Mouse (Mus musculus): ENCODE results near the gene Kirrel2.
A peak's percentile ranks its signal among the peaks of the same experiment; 100 is the strongest.
"Not testable (repeated sequence)": the region's sequence is repeated elsewhere in the genome, so short reads cannot be mapped to it uniquely, and the experiment has no call there.

Kirrel2 gene

DNA sequence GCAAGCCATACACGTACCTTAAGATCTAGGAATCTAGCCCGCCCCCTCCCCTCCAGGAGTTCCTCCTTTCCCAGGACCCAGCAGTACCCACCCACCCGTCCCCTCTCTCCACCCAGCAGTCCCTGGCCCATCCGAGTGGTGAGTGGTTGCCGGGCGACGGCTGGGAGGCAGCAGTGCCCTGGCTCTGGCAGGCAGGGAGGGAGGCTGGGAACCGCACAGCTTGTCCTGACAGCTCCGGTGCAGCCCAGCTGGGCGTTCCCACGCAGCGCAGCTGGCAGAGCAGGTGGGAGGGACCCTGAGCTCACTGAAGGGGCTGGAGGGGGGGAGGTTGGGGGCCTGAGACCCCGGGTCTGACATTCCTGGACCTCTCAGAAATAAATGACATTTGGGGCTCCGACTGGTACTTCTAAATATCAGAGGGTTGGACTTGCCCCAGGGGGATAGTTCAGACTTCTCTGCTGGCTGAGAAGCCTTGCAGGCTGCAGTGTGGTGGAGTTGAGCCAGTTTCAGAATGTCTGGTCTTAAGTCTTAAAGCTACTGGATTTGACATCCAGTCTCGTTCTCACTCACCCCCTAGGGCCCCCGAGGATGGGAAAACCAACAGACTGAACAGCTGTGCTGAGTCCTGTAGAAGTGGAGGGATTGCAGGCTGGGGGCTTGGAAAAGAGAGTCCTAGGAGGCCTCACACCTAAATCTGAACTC is at the start of gene Kirrel2, which contains the start of gene Nphs1:
Gene Kirrel2, minus strand, starts transcription at position 62 of the 702 bp plus-strand sequence.
Gene Nphs1, plus strand, starts transcription at position 687 of the 702 bp plus-strand sequence.
- DNase-seq = no peak

DNA sequence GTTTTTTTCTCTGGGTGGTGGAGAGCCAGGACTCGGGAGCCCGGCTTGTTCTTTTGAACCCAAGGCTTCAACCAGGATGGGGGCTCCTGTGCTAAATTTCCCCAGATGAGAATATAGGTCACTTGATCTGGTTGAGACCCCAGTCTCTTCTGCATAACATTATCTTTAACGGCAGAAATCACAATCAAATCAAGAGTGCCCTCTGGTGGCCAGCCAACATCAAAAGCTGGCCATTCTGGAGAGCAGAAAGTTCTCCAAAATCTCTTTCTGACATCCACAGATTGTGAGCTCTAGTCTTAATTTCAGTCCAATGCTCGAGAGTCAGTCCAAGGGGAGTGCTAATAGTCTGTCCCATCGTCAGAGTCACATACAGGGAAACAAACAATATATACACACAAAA is 43.7 kb upstream of the Kirrel2 start:
- DNase-seq = not testable (repeated sequence)

DNA sequence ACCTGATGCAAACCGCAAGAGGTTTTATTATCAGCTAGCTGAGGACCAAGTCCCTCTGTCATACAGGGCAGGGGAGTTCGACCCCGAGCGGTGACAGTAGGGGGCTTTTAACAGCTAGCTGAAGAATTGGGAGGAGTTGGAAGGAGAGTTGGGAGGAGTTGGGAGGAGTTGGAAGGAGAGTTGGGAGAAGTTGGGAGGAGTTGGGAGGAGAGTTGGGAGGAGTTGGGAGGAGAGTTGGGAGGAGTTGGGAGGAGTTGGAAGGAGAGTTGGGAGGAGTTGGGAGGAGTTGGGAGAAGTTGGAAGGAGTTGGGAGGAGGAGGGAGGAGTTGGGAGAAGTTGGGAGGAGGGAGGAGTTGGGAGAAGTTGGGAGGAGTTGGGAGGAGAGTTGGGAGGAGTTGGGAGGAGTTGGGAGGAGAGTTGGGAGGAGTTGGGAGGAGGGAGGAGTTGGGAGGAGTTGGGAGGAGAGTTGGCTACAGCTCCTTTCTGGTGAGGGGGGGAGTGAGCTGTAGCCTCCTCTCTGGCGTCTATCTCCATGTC is 38.1 kb upstream of the Kirrel2 start:
- not testable (repeated sequence) for DNase-seq

DNA sequence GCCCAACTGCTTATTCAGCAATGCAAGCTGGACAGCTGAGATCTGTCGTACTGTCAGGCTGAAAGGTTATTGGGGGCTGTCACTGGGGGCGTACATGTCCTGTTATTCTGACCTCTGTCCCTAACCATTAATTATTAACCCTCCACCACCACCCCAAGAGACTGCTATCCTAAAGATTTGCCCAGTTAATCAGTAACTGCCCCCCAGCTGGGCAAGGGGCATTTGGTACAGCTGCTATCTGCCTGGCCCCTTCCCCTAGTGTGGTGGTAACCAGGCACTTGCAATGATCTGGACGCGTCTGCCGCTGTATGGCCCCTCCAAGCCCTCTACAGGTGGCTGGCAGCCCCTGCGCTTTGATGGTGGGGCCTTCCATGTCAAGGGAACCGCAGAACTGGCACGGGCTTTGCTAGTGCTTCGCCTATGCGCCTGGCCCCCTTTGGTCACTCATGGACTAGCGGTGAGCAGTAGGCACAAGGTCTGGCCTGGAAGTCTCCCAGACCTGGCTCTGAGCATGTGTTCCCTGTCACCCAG is 36.0 kb upstream of the Kirrel2 start, which contains the start of gene Prodh2:
Gene Prodh2, plus strand, starts transcription at position 222 of the 531 bp plus-strand sequence.
- no peak for DNase-seq

DNA sequence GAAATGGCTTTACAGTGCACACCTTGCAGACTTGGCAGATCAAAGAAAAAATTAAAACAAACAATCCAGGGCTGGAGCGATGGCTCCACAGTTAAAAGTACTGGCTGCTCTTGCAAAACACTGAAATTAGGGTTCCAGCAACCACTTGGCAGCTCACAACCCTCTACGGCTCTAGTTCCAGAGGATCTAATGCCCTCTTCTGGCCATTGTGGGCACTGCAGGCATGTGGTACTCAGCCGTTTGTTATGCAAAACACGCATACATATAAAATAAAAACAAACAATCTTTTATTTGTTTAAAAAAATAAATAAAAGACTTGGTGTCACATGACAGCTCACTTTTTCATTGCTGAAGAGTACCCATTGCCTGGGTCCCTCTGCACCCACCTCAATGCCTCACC is 35.3 kb upstream of the Kirrel2 start:
- peak; percentile 38 to 79 for DNase-seq

DNA sequence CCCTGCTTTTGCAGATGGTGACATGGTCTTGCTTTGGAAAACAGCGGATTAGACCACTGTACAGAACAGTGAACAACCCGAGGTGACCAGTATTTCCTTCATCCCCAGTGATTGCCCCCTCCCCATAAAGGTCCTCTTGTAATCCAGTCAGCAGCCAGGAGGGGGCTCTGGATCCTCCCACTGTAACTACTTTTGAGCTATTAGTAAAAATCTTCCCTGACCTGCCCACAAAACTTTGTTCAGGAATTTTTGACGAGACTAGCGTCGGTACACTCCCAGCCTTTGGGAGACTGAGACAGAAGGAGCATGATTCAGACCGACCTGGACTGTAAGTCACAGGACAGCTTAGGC is 33.4 kb upstream of the Kirrel2 start:
- DNase-seq = no peak

DNA sequence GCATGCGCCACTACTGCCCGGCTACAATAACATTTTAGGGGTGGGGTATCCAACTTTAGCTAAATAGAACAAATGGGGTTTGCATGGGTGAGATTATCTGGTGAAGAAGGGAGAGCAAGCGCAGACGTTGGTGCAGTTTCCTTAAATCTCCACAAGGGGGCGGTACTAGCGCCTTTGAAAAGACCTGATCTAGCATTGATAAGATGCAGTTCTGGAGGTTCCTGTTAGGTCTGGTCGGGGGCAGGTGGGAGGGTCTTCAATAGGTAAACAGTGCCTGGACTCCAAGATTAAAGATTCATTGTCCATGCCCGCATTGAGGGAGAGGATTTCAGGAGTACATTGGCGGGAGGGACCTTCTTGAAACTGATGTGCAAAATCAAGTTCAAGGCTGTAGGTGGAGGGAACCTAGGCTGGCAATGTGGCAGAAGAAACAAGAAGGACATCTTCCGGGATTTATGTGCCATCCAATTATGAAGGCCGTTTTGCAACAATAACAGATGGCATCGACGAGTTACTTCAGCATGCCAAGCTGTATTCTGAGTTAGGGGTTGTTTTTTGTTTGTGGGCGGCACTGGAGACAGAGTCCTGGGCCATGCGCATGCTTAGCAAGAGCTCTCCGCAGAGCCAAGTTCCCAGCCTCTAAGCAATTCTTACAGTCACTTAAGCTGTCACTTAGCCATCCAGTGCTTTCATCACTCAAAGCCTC is 32.9 kb upstream of the Kirrel2 start:
- DNase-seq = peak in 1 of 2 experiments; percentile 31

DNA sequence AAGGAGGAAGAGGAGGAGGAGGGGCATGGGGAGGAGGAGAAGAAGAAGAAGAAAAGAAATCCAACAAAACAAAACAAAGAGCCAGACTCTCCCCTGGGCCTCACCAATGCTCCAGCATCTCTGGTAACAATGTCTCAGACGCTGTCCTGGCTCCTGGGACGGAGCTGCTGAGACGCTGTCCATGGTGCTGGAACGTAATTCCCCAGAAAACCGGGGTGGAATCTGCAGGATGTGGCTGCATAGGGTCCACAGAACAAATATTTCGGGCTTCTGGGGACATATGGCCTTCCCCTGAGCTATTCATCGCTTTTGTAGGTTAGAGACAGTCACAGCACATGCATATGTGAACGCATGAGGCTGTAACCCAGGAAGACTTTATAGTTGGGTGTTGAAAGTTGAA is 26.8 kb upstream of the Kirrel2 start:
- DNase-seq = no peak

DNA sequence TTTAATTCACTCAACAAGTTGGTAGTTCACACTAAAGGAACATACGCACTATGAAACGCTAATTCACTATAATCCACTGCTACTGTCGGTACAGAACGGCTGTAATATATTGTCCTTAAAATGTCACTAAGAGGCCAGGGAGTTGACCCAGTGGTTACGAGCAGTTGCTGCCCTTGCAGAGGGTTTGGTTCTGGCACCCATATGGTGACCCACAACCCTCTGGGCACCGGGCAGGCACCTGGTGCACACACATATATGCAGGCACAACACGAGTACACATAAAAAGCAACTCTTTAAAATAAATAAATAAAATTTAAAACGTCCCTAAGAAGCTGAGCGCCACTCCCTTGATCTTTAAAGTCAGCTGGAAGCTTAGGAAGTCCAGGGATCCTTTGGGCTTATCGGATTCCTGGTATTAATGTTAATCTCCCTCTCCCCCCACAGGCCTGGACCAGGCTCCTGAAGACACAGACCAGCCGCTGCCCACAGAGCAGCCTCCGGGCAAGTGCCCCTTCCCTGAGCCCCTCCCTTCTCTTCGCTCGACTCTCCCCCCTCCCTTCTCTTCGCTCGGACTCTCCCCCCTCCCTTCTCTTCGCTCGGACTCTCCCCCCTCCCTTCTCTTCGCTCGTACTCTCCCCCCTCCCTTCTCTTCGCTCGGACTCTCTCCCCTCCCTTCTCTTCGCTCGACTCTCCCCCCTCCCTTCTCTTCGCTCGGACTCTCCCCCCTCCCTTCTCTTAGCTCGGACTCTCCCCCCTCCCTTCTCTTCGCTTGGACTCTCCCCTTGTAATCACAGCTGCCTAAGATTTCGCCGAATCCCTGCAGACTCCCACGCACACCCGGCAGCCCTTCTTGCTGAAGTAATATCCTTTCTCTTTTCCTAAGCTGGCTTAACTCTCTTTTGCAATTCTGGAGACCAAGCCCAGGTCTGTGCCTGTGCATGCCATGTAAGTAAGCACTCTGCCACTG is 20.2 kb upstream of the Kirrel2 start:
- DNase-seq = no peak

DNA sequence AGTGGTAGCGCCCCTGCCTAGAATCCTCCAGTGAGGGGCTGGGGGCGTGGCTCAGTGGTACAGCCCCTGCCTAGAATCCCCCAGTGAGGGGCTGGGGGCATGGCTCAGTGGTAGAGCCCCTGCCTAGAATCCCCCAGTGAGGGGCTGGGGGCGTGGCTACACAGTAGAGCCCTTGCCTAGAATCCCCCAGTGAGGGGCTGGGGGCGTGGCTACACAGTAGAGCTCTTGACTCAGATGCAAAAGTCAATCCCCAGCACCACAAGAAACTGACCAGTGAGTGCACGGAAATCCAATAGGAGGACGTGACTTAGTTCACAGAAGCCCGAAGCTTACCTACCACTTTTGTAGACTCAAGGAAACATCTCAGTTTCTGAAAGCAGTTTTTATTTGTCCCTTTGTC is 18.6 kb upstream of the Kirrel2 start:
- DNase-seq = not testable (repeated sequence)

DNA sequence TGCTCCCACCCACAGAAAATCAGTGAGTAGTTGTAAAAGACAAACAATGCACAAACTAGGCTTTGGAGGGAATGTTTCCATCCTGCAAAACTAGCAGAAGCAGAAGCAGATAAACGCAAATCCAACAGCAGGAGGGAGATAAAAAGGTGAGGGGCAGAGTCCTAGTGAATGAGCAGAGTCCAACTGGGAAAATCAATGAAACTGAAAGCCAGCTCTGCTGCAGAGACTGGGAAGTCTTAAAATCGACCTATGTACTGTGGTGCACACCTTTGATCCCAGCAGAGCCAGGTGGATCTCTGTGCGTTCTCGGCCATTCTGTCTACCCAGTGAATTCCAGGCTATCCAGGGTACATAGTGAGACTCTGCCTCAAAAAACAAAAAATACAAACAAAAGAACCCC is 17.5 kb upstream of the Kirrel2 start:
- no peak for DNase-seq

DNA sequence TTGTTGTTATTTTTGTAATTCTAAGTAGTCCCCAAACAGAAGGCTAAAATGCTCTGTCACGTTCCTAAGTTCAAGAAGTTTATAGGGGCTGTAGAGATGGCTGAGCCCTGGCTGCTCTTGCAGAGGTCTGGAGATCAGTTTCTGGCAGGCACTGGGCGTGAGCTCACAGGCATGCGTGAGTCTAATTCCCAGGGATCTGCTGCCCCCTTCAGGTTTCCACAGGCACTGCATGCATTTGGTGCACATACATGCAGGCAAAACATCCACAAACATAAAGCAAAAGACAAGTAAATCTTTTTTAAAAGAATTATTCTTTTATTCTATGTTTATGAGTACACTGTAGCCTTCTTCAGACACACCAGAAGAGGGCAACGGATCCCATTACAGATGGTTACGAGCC is 14.9 kb upstream of the Kirrel2 start:
- peak in 1 of 2 experiments; percentile 29 for DNase-seq

DNA sequence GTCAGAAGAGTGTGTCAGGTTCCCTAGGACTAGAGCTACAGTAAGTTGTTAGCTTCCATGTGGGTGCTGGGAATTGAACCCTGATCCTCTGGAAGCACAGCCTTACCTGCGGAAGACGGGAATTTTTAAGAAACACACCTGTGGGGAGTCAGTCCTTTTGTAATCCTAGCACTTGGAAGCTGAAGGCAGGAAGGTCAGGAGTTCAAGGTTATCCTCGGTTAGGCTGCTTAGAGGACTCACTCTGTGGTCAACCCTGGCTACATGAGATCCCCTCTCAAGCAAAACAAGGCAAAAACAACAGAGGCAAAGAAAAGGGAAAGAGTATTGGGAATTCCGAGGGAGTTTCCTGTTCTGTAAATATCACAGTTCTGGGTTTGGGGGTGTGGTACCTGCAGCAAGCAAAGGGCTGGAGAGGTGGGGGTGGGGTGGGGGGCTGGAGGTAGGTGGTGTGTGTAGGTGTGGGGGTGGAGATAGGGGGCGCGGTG is 7.4 kb upstream of the Kirrel2 start:
- no peak for DNase-seq

DNA sequence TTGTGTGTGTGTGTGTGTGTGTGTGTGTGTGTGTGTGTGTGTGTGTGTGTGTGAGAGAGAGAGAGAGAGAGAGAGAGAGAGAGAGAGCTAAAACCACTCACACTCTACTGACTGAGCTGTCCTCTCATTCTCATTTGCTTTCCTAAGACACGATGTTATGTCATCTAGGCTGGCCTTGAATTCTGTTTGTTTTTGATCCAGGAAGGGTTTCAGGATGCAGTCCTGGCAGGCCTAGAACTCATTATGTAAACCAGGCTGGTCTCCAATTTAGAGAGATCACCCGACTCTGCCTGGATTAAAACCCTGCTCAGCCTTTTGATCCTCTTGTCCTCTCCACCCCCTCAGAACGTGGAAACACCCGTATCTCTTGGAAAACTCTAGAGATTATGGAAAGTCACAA is 6.5 kb upstream of the Kirrel2 start:
- no peak for DNase-seq

DNA sequence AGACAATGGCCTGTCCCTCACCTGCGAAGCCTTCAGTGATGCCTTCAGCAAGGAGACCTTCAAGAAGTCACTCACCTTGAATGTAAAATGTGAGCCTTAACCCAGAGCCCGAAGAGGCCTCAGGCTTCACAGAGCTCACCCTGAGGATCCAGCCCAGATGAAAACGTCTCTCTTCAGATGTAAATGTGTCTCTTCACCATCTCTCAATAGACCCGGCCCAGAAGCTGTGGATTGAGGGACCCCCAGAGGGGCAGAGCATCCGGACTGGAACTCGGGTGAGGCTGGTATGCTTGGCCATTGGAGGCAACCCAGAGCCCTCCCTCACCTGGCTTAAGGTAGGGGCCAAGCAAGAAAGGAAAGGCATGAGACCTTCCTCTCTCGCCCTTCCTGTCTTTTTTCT is 6.1 kb upstream of the Kirrel2 start:
- no peak for DNase-seq

DNA sequence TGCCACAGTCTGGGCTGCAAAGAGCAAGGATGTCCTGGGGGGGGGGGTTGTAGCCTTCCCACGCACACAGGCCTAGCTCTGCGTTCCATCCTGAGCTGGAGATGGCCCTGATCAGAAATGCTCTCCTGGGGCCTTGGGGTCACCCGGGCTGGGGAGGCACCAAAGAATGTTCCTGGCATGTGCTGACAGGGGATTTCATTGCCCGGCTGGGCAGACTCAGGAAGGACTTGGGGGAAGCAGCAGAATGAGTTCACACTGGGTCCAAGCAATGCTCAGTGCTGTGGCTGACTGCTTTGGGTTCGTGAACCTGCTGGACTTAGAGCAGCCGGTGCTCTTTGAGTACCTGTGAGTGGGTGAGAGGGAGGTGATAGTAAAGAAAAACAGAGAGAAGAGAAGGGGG is 2.0 kb upstream of the Kirrel2 start:
- DNase-seq = no peak

DNA sequence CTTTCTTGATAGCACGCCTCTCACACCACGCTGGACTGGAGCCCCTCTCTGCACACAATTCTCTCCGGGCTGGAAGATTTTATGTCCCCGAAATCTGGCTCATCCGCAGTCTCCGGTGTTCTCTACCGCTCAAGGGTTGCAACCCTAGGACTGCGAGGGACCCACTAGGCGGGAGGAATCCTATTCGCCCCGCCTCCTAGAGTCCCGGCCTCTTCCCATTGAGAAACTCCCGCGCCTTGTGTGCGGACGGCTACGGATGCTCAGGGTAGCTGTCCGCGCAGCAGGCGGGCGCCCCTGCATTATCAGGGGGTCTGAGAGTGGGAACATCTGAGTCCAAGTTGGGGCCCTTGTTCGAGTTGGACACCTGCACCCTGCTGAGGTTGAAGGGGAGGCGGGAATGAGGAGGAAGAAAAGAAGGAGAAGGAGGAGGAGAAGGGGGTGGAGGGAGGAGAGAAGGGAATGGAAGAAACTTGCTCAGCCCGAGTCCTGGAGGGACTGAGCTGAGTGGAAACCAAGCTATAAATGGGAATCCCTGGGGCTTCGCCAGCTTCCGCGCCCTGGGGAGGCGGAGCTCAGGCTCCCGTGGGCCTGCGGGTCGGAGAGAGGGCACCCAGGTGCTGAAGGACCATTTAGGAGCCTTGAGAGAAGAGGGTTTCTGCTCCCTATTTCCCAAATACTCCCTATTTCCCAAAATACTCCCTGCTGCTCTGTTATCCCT is 420 bp downstream of the Kirrel2 start:
- no peak for DNase-seq

DNA sequence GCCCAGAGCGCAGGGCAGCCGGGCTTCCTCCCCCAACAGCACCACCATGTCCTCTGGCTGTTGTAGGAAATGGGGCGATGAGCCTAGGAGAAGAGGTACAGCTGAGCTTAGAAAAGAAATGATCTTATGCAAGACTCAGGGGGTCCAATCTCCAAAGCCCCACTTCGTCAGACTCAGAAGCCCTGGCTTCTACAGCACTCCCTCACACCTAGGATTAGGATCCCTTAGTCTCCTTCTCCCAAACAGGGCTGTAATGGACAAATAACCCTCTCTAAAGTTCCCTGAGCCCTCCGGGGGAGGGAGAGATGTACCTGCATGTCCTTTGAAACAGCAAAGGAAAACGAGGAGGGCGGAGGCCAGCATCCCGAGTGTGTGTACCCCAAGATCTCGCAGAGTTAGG is 1.0 kb downstream of the Kirrel2 start:
- no peak for DNase-seq

DNA sequence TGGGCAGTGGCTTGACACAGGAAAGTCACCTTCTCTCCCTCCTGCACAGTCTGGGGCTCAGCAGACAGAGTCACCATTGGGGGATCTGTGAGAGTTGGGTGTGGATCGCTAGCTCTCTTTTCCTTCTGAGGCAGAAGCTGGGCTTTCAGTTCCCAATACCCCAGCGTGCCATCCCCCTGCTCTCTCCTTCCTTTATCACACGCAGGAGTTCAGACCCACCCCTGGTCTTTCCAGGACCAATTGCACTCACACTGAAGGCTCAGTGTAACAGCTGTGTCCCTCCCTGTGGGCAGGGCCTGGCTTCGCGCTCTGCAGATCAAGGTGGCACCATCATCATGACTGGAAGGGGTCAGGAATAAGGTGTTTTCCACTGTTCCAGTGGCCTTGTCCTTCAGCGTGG is 3.2 kb downstream of the Kirrel2 start:
- DNase-seq = no peak

DNA sequence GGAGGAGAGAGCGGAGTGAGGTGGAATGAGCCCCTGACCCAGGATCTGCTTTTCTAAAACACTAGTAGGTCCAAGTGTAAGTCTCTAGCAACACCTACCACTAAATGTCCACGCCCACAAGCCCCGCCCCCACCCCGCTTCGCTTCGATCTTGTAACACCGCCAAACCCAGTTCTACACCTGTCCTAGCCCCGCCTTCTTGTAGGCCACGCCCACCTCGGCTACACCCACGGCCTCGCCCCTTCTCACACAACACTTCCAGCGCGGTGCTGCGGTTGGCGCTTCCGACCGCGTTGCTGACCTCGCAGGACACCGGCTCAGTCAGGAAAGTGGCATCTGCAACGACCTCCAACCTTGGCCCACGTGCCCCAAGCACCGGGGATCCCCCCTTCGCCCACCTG is 3.7 kb downstream of the Kirrel2 start:
- peak; percentile 30 to 50 for DNase-seq

DNA sequence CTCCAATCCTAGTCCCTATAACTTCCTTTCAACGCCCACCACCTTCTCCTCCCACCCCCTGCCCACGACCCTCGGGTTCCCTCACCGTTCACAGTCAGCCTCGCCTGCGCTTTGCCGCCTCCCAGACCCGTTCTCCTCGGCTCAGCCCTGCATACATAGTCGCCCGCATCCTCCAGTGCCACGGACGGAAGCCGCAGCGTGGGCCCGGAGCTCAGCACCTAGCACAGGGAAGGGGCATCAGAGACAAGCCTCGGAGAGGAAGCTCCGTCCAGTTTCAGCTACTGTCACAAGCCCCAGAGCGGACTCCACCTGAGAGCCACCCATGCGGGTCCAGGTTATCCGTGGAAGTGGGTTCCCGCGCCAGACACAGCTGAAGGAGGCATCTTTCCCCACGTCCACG is 4.2 kb downstream of the Kirrel2 start:
- no peak for DNase-seq

DNA sequence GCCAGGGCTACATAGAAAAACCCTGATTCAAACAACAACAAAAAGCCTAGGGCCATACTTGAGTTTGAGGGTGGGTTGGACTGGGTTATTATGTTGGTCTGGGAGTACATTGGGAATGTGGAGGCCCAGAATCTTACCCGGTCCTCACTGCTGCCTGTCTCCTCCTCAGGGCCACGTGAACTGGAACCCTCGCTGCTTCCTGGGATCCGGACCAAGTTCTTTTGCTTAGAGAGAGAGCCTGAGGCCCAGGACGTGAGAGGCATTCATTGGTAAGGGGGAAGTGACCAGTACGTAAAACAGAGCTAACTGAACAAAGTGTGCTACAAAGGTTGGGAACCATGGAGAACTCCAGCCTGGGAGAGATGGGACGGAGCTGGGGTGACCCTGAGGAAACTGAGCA is 7.2 kb downstream of the Kirrel2 start:
- no peak for DNase-seq

All from spleen, adult 18-20 months (tissue).